8 mouse cellular contexts compared by ENCODE assay signal in the genomic region with DNA sequence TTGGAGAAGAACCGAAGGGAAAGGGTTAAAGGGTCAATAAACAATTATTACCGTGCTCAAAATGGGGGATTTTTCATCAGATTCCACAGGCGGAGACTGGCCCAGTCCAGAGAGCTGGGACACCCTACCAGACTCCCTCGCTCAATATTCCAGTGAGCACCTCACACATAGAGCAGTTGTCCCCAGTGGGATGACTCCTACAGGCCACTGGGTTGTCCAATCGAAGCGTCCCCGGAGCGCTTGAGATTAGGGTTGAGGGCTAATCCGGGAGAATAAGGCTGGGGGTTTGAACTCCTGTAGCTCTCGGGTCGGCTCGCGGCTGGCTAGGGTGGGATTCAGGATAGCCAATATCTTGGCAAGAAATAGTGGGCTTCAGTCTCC. TPM values are rescaled to one million over a fixed set of nuclear protein-coding genes. Genes with fewer than 3 reads are reported as not detected.
A peak's percentile ranks its signal among the peaks of the same experiment; 100 is the strongest.
DNase-seq lines count a peak whose midpoint lies in the region; ATAC-seq lines count a peak whose summit lies in the region.
"Had no signal": no experiment of that assay in that cellular context is flagged by ENCODE, and none has a peak within 500 bp of the region (broad histone marks: within the 10 kb centered on the region; RNA-seq: fewer than 3 reads in every experiment).

No protein-coding gene starts in this region.

- peak; percentile 5; the same call in 1 of the 2 replicates for ATAC-seq in lung, embryonic 16.5 days (ENCODE audit: low read depth)
- no peak; the same call in 1 of the 2 replicates for ATAC-seq in forebrain, embryonic 13.5 days
- peak; percentile 26; the same call in 1 of the 2 replicates for ATAC-seq in limb, embryonic 13.5 days (ENCODE audit: low FRiP score, low read depth)
- no peak for ATAC-seq in stomach, embryonic 14.5 days (ENCODE audit: insufficient number of reproducible peaks, insufficient read depth, low FRiP score, low read depth)
- ATAC-seq in granulocyte monocyte progenitor cell, adult 5-6 weeks (replicated peaks; ENCODE audit: poor library complexity, severe bottlenecking) = no peak

- H3K4me1 ChIP-seq in lung, embryonic 16.5 days (replicated peaks; ENCODE audit: control insufficient read depth, insufficient read depth, low read length) = peaks cover 23% of the 10 kb centered on the region
- peaks cover 25% of the 10 kb centered on the region for H3K4me1 ChIP-seq in forebrain, embryonic 13.5 days
- H3K4me1 ChIP-seq in limb, embryonic 13.5 days = peaks cover 18% of the 10 kb centered on the region
- H3K4me1 ChIP-seq in stomach, embryonic 14.5 days (ENCODE audit: control insufficient read depth, insufficient read depth, low read length) = peaks cover 18% of the 10 kb centered on the region

- peak overlapping the region; percentile 56 for H3K4me3 ChIP-seq in lung, embryonic 16.5 days (ENCODE audit: low read length)
- peak overlapping the region; percentile 44 for H3K4me3 ChIP-seq in forebrain, embryonic 13.5 days
- peak overlapping the region; percentile 51 for H3K4me3 ChIP-seq in limb, embryonic 13.5 days
- peak overlapping the region; percentile 33 for H3K4me3 ChIP-seq in stomach, embryonic 14.5 days (ENCODE audit: low read depth, low read length)

- no peaks in the 10 kb centered on the region for H3K36me3 ChIP-seq in lung, embryonic 16.5 days (ENCODE audit: control insufficient read depth, insufficient read depth, low read length)
- H3K36me3 ChIP-seq in forebrain, embryonic 13.5 days (ENCODE audit: poor library complexity, severe bottlenecking) = no peaks in the 10 kb centered on the region
- H3K36me3 ChIP-seq in limb, embryonic 13.5 days = no peaks in the 10 kb centered on the region
- H3K36me3 ChIP-seq in stomach, embryonic 14.5 days (ENCODE audit: control insufficient read depth, insufficient read depth, low read length) = no peaks in the 10 kb centered on the region

- no peak overlapping the region for H3K27ac ChIP-seq in lung, embryonic 16.5 days (ENCODE audit: low read length)
- H3K27ac ChIP-seq in forebrain, embryonic 13.5 days = no peak overlapping the region
- no peak overlapping the region for H3K27ac ChIP-seq in limb, embryonic 13.5 days
- H3K27ac ChIP-seq in stomach, embryonic 14.5 days (ENCODE audit: low read length) = no peak overlapping the region

- DNase-seq in lung, adult 18-20 months = no peak
- no peak for DNase-seq in T-cell, adult 2 months (ENCODE audit: low spot score)

- peak overlapping the region; percentile 78 for H3K4me2 ChIP-seq in lung, embryonic 16.5 days (ENCODE audit: low read depth, low read length)
- peak overlapping the region; percentile 65 for H3K4me2 ChIP-seq in forebrain, embryonic 13.5 days
- H3K4me2 ChIP-seq in limb, embryonic 13.5 days (replicated peaks) = peak overlapping the region; percentile 75
- H3K4me2 ChIP-seq in stomach, embryonic 14.5 days (replicated peaks; ENCODE audit: low read depth, low read length) = peak overlapping the region; percentile 73

- no peak overlapping the region for H3K9ac ChIP-seq in lung, embryonic 16.5 days (ENCODE audit: low read length)
- no peak overlapping the region for H3K9ac ChIP-seq in forebrain, embryonic 13.5 days
- no peak overlapping the region for H3K9ac ChIP-seq in limb, embryonic 13.5 days
- no peak overlapping the region for H3K9ac ChIP-seq in stomach, embryonic 14.5 days (replicated peaks; ENCODE audit: low read depth, low read length)

- no peaks in the 10 kb centered on the region for H3K9me3 ChIP-seq in lung, embryonic 16.5 days (ENCODE audit: control insufficient read depth, low read length)
- no peaks in the 10 kb centered on the region for H3K9me3 ChIP-seq in forebrain, embryonic 13.5 days (replicated peaks)
- no peaks in the 10 kb centered on the region for H3K9me3 ChIP-seq in limb, embryonic 13.5 days
- no peaks in the 10 kb centered on the region for H3K9me3 ChIP-seq in stomach, embryonic 14.5 days (ENCODE audit: control insufficient read depth, low read depth, low read length)

- H3K27me3 ChIP-seq in lung, embryonic 16.5 days (ENCODE audit: control insufficient read depth, insufficient read depth, low read depth, low read length) = peaks cover 82% of the 10 kb centered on the region
- peaks cover 94% of the 10 kb centered on the region for H3K27me3 ChIP-seq in forebrain, embryonic 13.5 days
- H3K27me3 ChIP-seq in limb, embryonic 13.5 days = peaks cover 86% of the 10 kb centered on the region
- peaks cover 57% of the 10 kb centered on the region for H3K27me3 ChIP-seq in stomach, embryonic 14.5 days (ENCODE audit: control insufficient read depth, insufficient read depth, low read length)

- under 1% methylated on average over 13 of the region's 13 CpGs for WGBS in lung, embryonic 16.5 days
- WGBS in forebrain, embryonic 13.5 days = under 1% methylated on average over 13 of the region's 13 CpGs
- under 1% methylated on average over 13 of the region's 13 CpGs for WGBS in limb, embryonic 13.5 days
- WGBS in stomach, embryonic 14.5 days = 3% methylated on average over 13 of the region's 13 CpGs

RNA-seq across cellular contexts. Expression of gene Foxd1, which starts 0.3 kb away (rescaled TPM):
- 0.08 TPM in 1 of 2 replicates, not detected in the other for polyA plus RNA-seq in lung, embryonic 16.5 days (2015; fragmentation: Nextera tagmentation; extraction: Ambion mirVana)
- 0.68 and 0.80 TPM in 2 replicates for polyA plus RNA-seq in forebrain, embryonic 13.5 days (2015; fragmentation: Nextera tagmentation; extraction: Ambion mirVana)
- 0.19 TPM in 2 replicates for polyA plus RNA-seq in limb, embryonic 13.5 days (2015; fragmentation: Nextera tagmentation; extraction: Ambion mirVana)
- polyA plus RNA-seq in stomach, embryonic 14.5 days (2014; fragmentation: Nextera tagmentation; extraction: Ambion mirVana) = not detected in 2 replicates
- not detected in 2 replicates for total RNA-seq in granulocyte monocyte progenitor cell, adult 5-6 weeks (2014; fragmentation: Nextera tagmentation)
- not detected in 2 replicates for total RNA-seq in granulocyte monocyte progenitor cell, adult 5-6 weeks (2017)
- total RNA-seq: liver, adult 2 months had no signal
- polyA plus RNA-seq: liver, adult 2 months had no signal

RNA-seq across cellular contexts. Expression of gene Btf3, which starts 36.9 kb away (rescaled TPM):
- 621 and 661 TPM in 2 replicates for polyA plus RNA-seq in lung, embryonic 16.5 days (2015; fragmentation: Nextera tagmentation; extraction: Ambion mirVana)
- 669 and 719 TPM in 2 replicates for polyA plus RNA-seq in forebrain, embryonic 13.5 days (2015; fragmentation: Nextera tagmentation; extraction: Ambion mirVana)
- polyA plus RNA-seq in limb, embryonic 13.5 days (2015; fragmentation: Nextera tagmentation; extraction: Ambion mirVana) = 728 and 732 TPM in 2 replicates
- 666 and 685 TPM in 2 replicates for polyA plus RNA-seq in stomach, embryonic 14.5 days (2014; fragmentation: Nextera tagmentation; extraction: Ambion mirVana)
- 959 and 1,109 TPM in 2 replicates for total RNA-seq in granulocyte monocyte progenitor cell, adult 5-6 weeks (2014; fragmentation: Nextera tagmentation)
- 1,746 and 2,150 TPM in 2 replicates for total RNA-seq in granulocyte monocyte progenitor cell, adult 5-6 weeks (2017)

Comparison
In these comparisons a context has a peak if more than half of its experiments do, and no peak if none do; other contexts are left out.
1. ATAC-seq: peak in lung, embryonic 16.5 days (single experiment) and limb, embryonic 13.5 days (single experiment); none in forebrain, embryonic 13.5 days (single experiment), stomach, embryonic 14.5 days (single experiment) and granulocyte monocyte progenitor cell, adult 5-6 weeks (single experiment).
2. Peak in every context shown above with its lines, with median percentiles within 50 percentile points of each other: H3K4me2 ChIP-seq and H3K4me3 ChIP-seq.